Mouse (Mus musculus) Patski (cell line): ENCODE results near the gene Comt. TPM values are rescaled to one million over a fixed set of nuclear protein-coding genes. Genes with fewer than 3 reads are reported as not detected.
A peak's percentile ranks its signal among the peaks of the same experiment; 100 is the strongest.

Experiments used
- ATAC-seq: fragments of 100-300 bp; one replicate; pipeline ENCODE4 v1.8.0; 2021
- CTCF ChIA-PET: fragments of 350-600 bp; sonication (Branson Sonifier 250); formaldehyde crosslinking; loops from one replicate; lab custom pipeline; 2022; ENCODE audit warnings: inconsistent platforms; lab: Charles Lee
- POLR2A ChIA-PET: fragments of 350-600 bp; sonication (Branson Sonifier 250); formaldehyde crosslinking; loops from one replicate; lab custom pipeline; 2022; ENCODE audit warnings: antibody characterized with exemption, inconsistent platforms; lab: Charles Lee
- DNase-seq: peaks from one replicate; pipeline ENCODE4 v3.0.0-alpha.2; 2011; ENCODE audit warnings: low read depth, low spot score
- H3K27me3 ChIP-seq: fragments of 371-371 bp; one replicate; pipeline ENCODE4 v1.5.1; 2021
- CTCF ChIP-seq: fragments of 100-300 bp; IDR thresholded peaks from one replicate; pipeline ENCODE4 v1.5.1; 2021
- in situ Hi-C: fragments of 300-500 bp; cut with MboI; formaldehyde crosslinking; loops from 3 replicates; pipeline ENCODE4 v1.11.1; 2018; ENCODE audit warnings: low pct_unique_long_range_greater_than_20kb, mixed read lengths
- polyA plus RNA-seq: library from polyadenylated mRNA; unstranded; gene quantifications from one replicate; pipeline ENCODE4 v1.2.3, GENCODE M21; 2021

The Comt gene
- 229 TPM for polyA plus RNA-seq

GRCm38 (mm10) chr16:18426802-18427280 is at the start of gene Comt:
Gene Comt, minus strand, starts transcription at chr16:18426852.
- POLR2A ChIA-PET: interaction anchor here (0.7 to 1.7 kb wide), 2 partner anchors 10 to 15 kb away, joined by 3 to 7 read pairs; no protein-coding TSS in a partner anchor
- no peak for DNase-seq
- CTCF ChIA-PET: interaction anchor here (0.7 kb wide), 1 partner anchor 14 kb away, joined by 3 read pairs; no protein-coding TSS in a partner anchor
- no peak for ATAC-seq
- no peaks in the 10 kb centered on the region for H3K27me3 ChIP-seq
- in situ Hi-C loops: no loop called here
- TF ChIP-seq CTCF: no peak

GRCm38 (mm10) chr16:18474021-18474420 is 47.4 kb upstream of the Comt start:
- in situ Hi-C loops: no loop called here
- ATAC-seq: no peak
- ChIA-PET CTCF (interaction anchor here (0.8 to 1.2 kb wide), 2 partner anchors 10 to 30 kb away, joined by 3 to 5 read pairs; no protein-coding TSS in a partner anchor), POLR2A (interaction anchor here (1.3 kb wide), 1 partner anchor 19 kb away, joined by 5 read pairs; no protein-coding TSS in a partner anchor)
- no peak for DNase-seq
- H3K27me3 ChIP-seq: no peaks in the 10 kb centered on the region
- TF ChIP-seq CTCF: no peak

GRCm38 (mm10) chr16:18472976-18473375 is 46.3 kb upstream of the Comt start:
- ChIA-PET CTCF (interaction anchor here (1.2 kb wide), 1 partner anchor 9 kb away, joined by 3 read pairs; no protein-coding TSS in a partner anchor), POLR2A (interaction anchor here (2.4 kb wide), 1 partner anchor 13 kb away, joined by 14 read pairs; no protein-coding TSS in a partner anchor)
- no peak for DNase-seq
- H3K27me3 ChIP-seq: no peaks in the 10 kb centered on the region
- in situ Hi-C loops: no loop called here
- no peak for TF ChIP-seq CTCF
- no peak for ATAC-seq

GRCm38 (mm10) chr16:18472416-18472815 is 45.8 kb upstream of the Comt start:
- in situ Hi-C loops: no loop called here
- ChIA-PET POLR2A (interaction anchor here (2.4 kb wide), 1 partner anchor 13 kb away, joined by 14 read pairs; no protein-coding TSS in a partner anchor), CTCF (interaction anchor here (0.8 to 1.4 kb wide), 2 partner anchors 30 to 108 kb away, joined by 3 read pairs; no protein-coding TSS in a partner anchor)
- no peaks in the 10 kb centered on the region for H3K27me3 ChIP-seq
- ATAC-seq (no peak), DNase-seq (no peak)
- TF ChIP-seq CTCF: no peak

GRCm38 (mm10) chr16:18471976-18472375 is 45.3 kb upstream of the Comt start:
- DNase-seq: no peak
- no peak for TF ChIP-seq CTCF
- ATAC-seq: no peak
- no peaks in the 10 kb centered on the region for H3K27me3 ChIP-seq
- ChIA-PET CTCF (interaction anchor here (0.8 to 1.6 kb wide), 7 partner anchors 11 to 146 kb away, joined by 3 to 8 read pairs (median 4); no protein-coding TSS in a partner anchor), POLR2A (interaction anchor here (2.4 kb wide), 1 partner anchor 12 kb away, joined by 14 read pairs; no protein-coding TSS in a partner anchor)
- in situ Hi-C loops: no loop called here

- POLR2A ChIA-PET: interaction anchor here (2.4 kb wide), 1 partner anchor 12 kb away, joined by 14 read pairs; no protein-coding TSS in a partner anchor
- ATAC-seq (peak; percentile 86), DNase-seq (peak; percentile 81)
- TF ChIP-seq CTCF: no peak
- CTCF ChIA-PET: interaction anchor here (0.8 to 1.6 kb wide), 9 partner anchors 10 to 147 kb away, joined by 3 to 8 read pairs (median 4); no protein-coding TSS in a partner anchor
- in situ Hi-C loops: no loop called here
- no peaks in the 10 kb centered on the region for H3K27me3 ChIP-seq
Observed at GRCm38 (mm10) chr16:18471381-18471955, 44.8 kb upstream of the Comt start.

- no peaks in the 10 kb centered on the region for H3K27me3 ChIP-seq
- no peak for ATAC-seq
- ChIA-PET POLR2A (interaction anchor here (0.6 to 2.4 kb wide), 2 partner anchors 11 to 216 kb away, joined by 3 to 14 read pairs; no protein-coding TSS in a partner anchor), CTCF (interaction anchor here (1.0 to 1.6 kb wide), 5 partner anchors 9 to 144 kb away, joined by 3 to 8 read pairs (median 4); no protein-coding TSS in a partner anchor)
- DNase-seq: no peak
- TF ChIP-seq CTCF: no peak
- in situ Hi-C loops: no loop called here
Observed at GRCm38 (mm10) chr16:18470829-18471228, 44.2 kb upstream of the Comt start.

GRCm38 (mm10) chr16:18464271-18464670 is 37.6 kb upstream of the Comt start:
- ATAC-seq (no peak), DNase-seq (no peak)
- ChIA-PET POLR2A (no interaction called here), CTCF (interaction anchor here (1.3 kb wide), 1 partner anchor 9 kb away, joined by 3 read pairs; no protein-coding TSS in a partner anchor)
- in situ Hi-C loops: no loop called here
- TF ChIP-seq CTCF: no peak
- no peaks in the 10 kb centered on the region for H3K27me3 ChIP-seq

GRCm38 (mm10) chr16:18462598-18462997 is 35.9 kb upstream of the Comt start:
- no peak for DNase-seq
- POLR2A ChIA-PET: no interaction called here
- H3K27me3 ChIP-seq: no peaks in the 10 kb centered on the region
- CTCF ChIA-PET: interaction anchor here (1.2 to 2.3 kb wide), 2 partner anchors 9 to 18 kb away, joined by 4 to 8 read pairs; no protein-coding TSS in a partner anchor
- TF ChIP-seq CTCF: no peak
- in situ Hi-C loops: no loop called here
- ATAC-seq: no peak

- in situ Hi-C loops: no loop called here
- DNase-seq (no peak), ATAC-seq (no peak)
- ChIA-PET POLR2A (no interaction called here), CTCF (interaction anchor here (1.2 to 2.3 kb wide), 4 partner anchors 9 to 148 kb away, joined by 3 to 8 read pairs (median 6); no protein-coding TSS in a partner anchor)
- no peak for TF ChIP-seq CTCF
- H3K27me3 ChIP-seq: no peaks in the 10 kb centered on the region
Observed at GRCm38 (mm10) chr16:18462031-18462430, 35.4 kb upstream of the Comt start.
